Mouse (Mus musculus) G1E-ER4 (cell line): ENCODE results near the gene Rars. TPM values are rescaled to one million over a fixed set of nuclear protein-coding genes. Genes with fewer than 3 reads are reported as not detected.

Experiments
- GATA1 ChIP-seq: IDR thresholded peaks from one replicate; pipeline ENCODE4 v1.8.0; 2012; ENCODE audit warnings: low read length, inconsistent platforms
- polyA plus RNA-seq: library from polyadenylated mRNA; stranded (reverse); fragments of >175 nt; gene quantifications from 2 replicates; pipeline ENCODE4 v1.2.3, GENCODE M21; 2012

The Rars gene
- polyA plus RNA-seq, 1 experiment, result 5.8 TPM

DNA sequence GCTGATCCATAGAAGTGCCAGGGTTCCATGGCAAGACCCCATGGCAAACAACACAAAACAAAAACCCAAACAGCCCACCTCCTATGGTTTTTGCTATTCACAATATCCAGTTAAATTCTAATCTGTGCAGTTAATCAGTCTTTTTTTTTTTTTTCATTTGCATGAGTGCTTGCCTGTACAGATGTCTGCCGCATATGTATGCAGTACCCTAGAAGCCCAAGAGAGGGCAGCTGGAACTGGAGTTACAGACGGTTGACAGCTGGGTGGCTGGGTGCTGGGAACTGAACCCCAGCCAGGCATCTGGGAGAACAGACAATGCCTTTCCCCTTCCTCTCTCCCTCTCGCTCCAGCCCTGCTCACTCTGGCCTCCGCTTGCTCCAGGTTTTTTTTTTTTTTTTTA is 49.8 kb downstream of the Rars start:
- no peak for TF ChIP-seq GATA1

DNA sequence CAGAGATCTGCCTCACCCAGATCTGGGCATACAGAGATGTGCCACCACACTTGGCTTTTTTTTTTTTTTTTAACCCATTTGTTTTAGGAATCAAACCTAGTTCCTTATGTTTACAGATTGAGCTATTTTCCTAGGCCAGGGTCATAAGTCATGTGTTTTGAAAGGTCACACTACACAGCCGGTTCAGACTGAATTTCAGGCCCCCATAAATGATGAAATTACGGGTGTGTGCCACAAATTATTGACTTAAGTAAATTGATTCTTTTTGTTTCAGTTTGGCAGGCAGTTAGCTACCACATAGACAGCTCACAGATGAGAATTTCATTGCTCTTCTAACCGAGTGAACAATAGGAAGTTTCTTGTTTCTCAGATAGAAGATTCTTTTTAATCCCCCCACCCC is 50.3 kb downstream of the Rars start:
- TF ChIP-seq GATA1, result no peak

DNA sequence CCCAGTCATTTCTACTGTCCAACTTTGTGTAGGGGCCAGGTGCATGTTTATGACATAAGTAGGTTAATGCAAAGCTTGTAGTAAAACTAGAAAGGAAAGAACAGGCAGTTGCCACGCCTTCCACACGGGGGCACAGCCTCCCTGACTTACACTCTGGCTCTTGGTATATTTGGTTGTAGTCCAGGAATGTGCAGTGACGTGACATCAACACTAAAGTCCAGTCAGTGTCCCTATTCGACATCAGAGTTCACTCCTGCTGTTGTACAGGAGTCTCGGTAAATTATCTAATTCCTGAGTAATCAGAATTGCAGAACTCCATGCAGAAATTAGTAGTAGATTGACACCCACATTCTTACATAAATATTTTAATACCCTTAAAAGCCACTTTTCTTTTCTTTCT is 51.3 kb downstream of the Rars start:
- TF ChIP-seq GATA1, result no peak

DNA sequence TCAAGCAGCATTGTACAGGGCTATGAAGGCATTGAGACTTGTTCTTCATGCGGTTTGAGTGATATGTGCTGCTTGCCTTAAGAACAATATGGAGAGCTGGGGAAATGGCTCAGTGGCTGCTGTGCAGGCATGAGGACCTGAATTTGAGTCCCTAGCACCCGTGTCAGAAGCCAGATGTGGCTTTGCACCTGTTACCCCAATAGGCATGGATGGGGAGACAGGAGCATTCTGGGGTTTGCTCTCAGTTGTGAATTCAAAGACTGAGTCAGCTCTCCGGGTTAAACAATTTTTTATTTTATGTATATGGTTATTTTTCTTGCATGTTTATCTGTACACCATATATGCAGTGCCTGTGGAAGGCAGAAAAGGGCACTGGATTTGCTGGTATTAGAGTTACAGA is 51.9 kb downstream of the Rars start:
- no peak for TF ChIP-seq GATA1

DNA sequence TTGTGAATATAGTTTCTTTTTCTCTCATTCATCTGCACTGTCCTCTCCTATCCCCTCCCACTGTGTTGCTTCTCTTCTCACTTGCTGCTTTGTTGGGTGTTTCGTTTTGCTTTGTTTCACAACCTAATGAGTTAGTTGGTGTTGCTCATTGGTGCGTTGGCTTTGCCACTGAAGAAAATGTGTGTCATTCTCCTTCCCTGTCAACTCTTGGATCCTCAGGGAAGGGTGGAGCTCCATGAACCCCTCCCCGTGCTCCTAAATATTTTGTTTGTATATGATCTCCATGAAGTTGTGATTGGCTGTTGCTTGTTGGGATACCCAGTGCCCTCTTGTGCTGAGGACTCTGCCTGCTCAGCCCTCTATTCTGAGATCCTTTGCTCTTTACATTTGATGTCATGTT is 54.0 kb downstream of the Rars start:
- no peak for TF ChIP-seq GATA1

DNA sequence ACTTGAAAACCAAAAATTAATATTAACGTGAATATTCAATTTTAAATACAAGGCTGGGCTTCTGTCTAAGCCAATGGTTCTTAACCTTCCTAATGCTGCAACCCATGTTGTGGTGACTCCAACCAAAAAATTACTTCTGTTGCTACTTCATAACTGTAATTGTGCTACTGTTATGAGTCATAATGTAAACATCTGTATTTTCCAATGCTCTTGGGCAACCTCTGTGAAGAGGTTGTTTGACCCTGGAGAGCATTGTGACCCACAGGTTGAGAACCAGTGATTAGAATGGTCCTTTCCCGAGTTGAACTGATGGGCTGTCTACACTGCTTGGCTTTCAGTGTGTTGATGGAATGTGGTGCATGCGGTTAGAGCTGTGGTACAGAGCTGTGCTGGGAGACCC is 57.9 kb downstream of the Rars start:
- TF ChIP-seq GATA1, result no peak

DNA sequence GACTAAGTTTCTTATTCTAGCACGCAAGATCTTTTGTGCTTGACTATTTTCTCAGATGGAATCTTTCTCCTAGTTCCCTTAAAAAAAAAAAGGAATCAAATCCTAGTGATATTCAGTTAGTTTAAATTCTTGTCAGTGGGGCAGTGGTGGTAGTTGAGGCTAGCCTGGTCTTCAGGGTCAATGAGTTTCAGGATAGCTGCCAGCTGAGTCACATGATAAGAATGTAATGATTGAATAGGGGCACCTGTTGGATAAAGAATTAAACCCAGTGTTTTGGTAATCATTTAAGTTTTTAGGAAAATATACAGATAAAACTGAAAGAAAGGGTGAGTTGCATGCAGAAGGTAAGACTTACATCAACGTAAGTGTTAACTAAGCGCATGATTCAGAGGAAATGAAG is 58.7 kb downstream of the Rars start:
- no peak for TF ChIP-seq GATA1

DNA sequence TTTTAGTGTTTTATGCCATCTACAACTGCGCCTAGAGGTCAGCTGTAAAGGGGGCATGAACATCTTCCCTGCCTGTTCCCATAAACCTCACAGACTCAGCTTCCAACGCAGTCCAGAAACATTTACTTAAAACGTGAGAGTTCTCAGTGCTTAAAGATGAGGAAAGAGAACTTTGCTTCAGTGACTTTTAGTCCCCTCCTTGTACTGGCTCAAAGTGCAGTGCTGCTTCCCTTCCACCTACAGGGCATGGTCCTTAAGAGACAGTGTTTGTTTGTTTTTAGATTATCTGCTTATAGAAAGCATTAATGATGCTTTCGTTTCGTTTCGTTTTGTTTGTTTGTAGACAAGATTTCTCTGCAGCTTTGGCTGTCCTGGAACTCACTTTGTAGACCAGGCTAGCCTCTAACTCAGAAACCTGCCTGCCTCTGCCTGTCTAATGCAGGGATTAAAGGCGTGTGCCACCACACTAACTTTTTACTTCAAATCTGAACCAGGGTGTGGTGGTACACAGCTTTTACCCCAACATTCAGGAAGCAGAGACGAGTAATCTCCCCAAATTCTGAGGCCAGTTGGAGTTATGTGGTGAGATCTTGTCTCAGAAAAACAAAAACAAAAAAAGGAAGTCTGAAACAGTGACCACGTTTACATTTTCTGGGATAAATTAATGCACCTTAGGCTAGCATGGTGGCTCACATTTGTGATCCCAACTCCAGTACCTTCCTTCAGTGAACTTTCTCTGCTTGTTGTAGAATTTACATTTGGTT is 63.4 kb downstream of the Rars start:
- TF ChIP-seq GATA1, result no peak

DNA sequence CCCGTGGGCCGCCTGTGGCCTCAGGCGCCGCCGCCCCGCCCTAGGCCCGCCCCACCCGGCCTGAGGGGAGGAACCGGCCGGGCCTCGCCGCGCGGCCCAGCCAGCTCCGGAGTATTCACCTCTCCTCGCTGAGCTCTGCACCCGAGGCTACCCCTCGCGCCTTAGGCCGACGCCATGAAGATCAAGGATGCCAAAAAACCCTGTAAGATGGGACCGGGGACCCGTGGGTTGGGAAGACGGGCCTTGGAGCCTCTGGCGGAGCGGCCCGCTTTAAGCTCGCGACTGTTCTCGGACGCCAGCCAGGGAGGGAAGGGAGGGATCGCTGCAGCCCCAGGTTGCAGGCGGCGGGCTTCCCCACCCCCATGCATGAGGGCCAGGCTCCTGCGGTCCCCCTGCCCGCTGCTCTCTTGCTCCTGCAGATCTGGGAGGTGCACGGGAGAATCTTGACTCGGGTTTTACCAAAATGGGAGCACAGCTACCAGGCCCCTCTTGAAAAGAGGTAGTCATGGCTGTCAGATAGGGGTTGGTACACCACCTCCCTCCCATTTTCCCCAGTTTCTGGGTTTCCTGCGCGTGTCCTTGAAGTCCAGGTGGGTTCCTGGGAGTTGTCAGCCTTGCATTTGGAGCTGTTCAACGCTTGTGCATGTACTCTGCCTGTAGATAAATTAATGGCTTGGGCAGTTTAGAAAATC is 64.4 kb downstream of the Rars start:
- TF ChIP-seq GATA1, result no peak

DNA sequence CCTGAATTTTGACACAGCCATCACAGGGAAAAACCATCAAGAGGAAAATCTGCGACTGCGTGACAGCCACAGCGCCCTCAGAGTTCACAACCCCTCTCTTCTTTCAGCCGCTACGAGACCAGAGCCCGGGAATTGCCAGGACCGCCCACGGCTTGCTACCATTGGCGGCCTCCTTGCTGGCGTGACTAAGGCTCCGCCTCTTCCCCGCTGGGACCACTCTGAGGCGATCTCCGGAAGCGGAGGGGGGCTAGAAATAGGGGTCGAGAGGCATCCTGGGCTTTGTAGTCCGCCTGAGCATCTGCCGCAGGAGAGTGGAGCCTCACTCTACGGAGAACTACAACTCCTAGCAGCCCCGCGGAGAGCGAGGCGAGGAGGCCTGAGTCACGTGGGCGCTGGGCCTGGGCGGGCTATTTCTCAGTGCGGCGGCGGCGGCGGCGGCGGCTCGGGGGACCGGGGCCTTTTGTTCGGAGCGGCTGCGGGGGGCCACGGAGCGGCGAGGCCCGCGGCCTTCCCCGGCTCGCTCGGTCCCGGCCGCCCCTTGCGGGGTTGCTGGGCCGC is 65.0 kb downstream of the Rars start, which contains the start of gene Pank3:
Gene Pank3, plus strand, starts transcription at position 297 of the 558 bp plus-strand sequence.
- TF ChIP-seq GATA1, result no peak

DNA sequence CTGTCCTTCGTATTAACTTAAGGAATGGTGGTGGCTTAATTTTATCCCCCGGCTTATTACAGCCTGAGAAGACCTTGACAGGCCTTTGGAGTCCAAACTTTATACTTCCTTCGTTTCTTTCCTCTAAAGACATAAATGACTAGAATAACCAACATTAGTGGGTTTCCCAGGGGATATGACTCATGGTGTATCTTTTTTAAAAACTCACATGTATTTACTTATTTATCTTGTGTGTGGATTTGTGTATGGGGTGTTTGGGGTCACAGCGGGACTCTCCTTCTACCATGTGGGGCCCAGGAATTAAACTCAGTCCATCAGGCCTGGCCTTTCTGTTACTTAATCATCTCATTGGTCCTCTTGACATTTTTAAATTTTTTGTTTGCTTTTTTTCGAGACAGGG is 67.5 kb downstream of the Rars start:
- no peak for TF ChIP-seq GATA1

DNA sequence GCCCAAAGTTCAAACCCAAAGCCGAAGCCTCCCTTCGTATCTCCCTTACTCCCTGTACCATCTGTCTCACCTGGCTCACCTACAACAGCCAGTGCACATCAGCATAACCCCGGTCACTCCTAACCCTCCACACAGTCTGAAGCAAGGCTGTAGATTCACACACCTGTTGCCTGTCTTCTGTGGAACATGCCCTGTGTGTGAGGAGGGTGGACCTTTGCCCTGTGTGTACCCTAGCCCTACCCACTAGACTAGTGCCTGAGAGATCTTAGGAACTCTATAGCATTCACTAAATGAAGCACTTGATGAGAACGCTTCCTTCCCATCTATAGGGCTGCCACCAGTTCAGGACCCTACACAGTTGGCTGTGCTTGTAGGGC is 73.7 kb downstream of the Rars start:
- TF ChIP-seq GATA1, result no peak

DNA sequence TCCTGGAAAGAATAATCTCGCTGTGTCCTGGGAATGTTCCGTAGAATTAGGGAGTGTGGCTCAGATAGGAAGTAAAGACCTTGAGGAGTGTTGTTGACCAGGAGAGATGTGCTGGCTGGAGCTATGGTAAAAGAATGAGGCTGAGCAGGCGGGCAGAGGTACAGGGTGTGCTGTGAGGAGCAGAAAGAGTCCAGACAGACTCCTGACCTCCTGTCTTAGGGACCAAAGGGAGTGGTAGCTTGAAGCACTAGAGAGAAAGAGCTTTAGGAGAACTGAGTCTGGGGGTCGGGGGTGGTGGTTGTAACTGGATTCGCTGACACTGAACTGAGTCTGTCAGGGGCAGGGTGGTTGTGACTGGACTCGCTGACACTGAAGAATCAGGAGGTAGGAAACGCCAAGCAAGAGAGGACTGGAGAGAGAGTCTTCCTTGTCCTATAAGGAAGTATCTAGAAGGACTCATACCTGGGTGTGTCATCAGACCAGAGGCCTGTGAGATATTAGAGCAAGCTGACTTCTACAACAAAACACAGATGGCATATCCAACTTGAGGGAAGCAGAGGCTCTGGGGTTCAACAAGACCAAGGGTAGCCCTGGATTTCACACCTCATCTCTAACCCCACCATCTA is 74.2 kb downstream of the Rars start:
- no peak for TF ChIP-seq GATA1

Other genes starting within 250 kb of the Rars start
- 2.9 and 3.5 TPM in 2 replicates for gene Pank3, start 65.0 kb downstream of the Rars start, polyA plus RNA-seq
- gene Fbll1, start 35.6 kb downstream of the Rars start, polyA plus RNA-seq, result not detected in 2 replicates
- gene Wwc1, start 146.0 kb upstream of the Rars start, polyA plus RNA-seq, result not detected in 2 replicates